ENCODE assay signal across 9 mouse cellular contexts in genomic region chr11:101881185-101881584, GRCm38 (mm10). TPM values are rescaled to one million over a fixed set of nuclear protein-coding genes. Genes with fewer than 3 reads are reported as not detected.
DNase-seq lines count a peak whose midpoint lies in the region; ATAC-seq and TF ChIP-seq lines count a peak whose summit lies in the region.
"Had no signal": no experiment of that assay in that cellular context is flagged by ENCODE, and none has a peak within 500 bp of the region (broad histone marks: within the 10 kb centered on the region; RNA-seq: fewer than 3 reads in every experiment).

No protein-coding gene starts in this region.

- no peaks in the 10 kb centered on the region for H3K9me3 ChIP-seq in lung, embryonic 15.5 days
- H3K9me3 ChIP-seq in intestine, embryonic 15.5 days = no peaks in the 10 kb centered on the region
- H3K9me3 ChIP-seq in neural tube, embryonic 14.5 days (ENCODE audit: control insufficient read depth, low read length) = no peaks in the 10 kb centered on the region

- no peak for TF ChIP-seq EP300 in heart, adult 2 months (IDR thresholded peaks at IDR 0.05; ENCODE audit: insufficient read depth, low read depth, low read length)

- H3K9ac ChIP-seq in heart, adult 2 months (ENCODE audit: low read depth, low read length) = peak overlapping the region; percentile 43
- H3K9ac ChIP-seq in lung, embryonic 15.5 days = 0 out of 2 replicates have a peak overlapping the region, but pooled peaks have one; percentile 28
- no peak overlapping the region; the same call in 1 of the 2 replicates for H3K9ac ChIP-seq in intestine, embryonic 15.5 days
- H3K9ac ChIP-seq in neural tube, embryonic 14.5 days (replicated peaks; ENCODE audit: low read depth, low read length) = no peak overlapping the region

- no peak for TF ChIP-seq POLR2A in heart, adult 2 months (IDR thresholded peaks at IDR 0.05; ENCODE audit: insufficient read depth, low read depth, low read length)

- DNase-seq in heart, adult 2 months = no peak
- no peak for DNase-seq in heart, postnatal 10 days
- DNase-seq in lung, postnatal 36 days = no peak
- DNase-seq in left cerebral cortex, postnatal 14 days (ENCODE audit: low spot score in 2 of 2) = no peak
- no peak for DNase-seq in spleen, postnatal 36 days (ENCODE audit: low spot score in 2 of 2)
- DNase-seq: B cell, adult 2 months had no signal

- H3K4me2 ChIP-seq in lung, embryonic 15.5 days = peak overlapping the region; percentile 54
- peak overlapping the region; percentile 63 for H3K4me2 ChIP-seq in intestine, embryonic 15.5 days (replicated peaks)
- H3K4me2 ChIP-seq in neural tube, embryonic 14.5 days (ENCODE audit: low read depth, low read length) = peak overlapping the region; percentile 35; the same call in 1 of the 2 replicates

- WGBS in heart, adult 2 months = 37% methylated on average over 7 of the region's 7 CpGs
- WGBS in lung, embryonic 15.5 days = 27% methylated on average over 7 of the region's 7 CpGs
- WGBS in intestine, embryonic 15.5 days = 21% methylated on average over 7 of the region's 7 CpGs
- WGBS in neural tube, embryonic 14.5 days = 60% methylated on average over 7 of the region's 7 CpGs

- TF ChIP-seq CTCF in heart, adult 2 months (IDR thresholded peaks at IDR 0.05) = no peak

- intact Hi-C loops in heart, adult 2 months (cut with DNase I) = loop anchor here (1.0 kb wide), 3 partner anchors 30 to 60 kb away; no protein-coding TSS in a partner anchor
- intact Hi-C loops in heart, postnatal 10 days (cut with DNase I) = loop anchor here (2.0 to 5.0 kb wide), 2 partner anchors 30 to 49 kb away; no protein-coding TSS in a partner anchor
- intact Hi-C loops in left cerebral cortex, postnatal 14 days (cut with DNase I) = no loop called here

- peak overlapping the region; percentile 7; the same call in 1 of the 2 replicates for H3K4me3 ChIP-seq in heart, adult 2 months
- no peak overlapping the region for H3K4me3 ChIP-seq in lung, embryonic 15.5 days
- no peak overlapping the region for H3K4me3 ChIP-seq in intestine, embryonic 15.5 days (replicated peaks)
- H3K4me3 ChIP-seq in neural tube, embryonic 14.5 days (ENCODE audit: low read depth, low read length) = no peak overlapping the region

- peak overlapping the region; percentile 85 for H3K27ac ChIP-seq in heart, adult 2 months
- peak overlapping the region; percentile 85 for H3K27ac ChIP-seq in lung, embryonic 15.5 days
- peak overlapping the region; percentile 75 for H3K27ac ChIP-seq in intestine, embryonic 15.5 days
- H3K27ac ChIP-seq in neural tube, embryonic 14.5 days (ENCODE audit: low read depth, low read length) = no peak overlapping the region

- H3K27me3 ChIP-seq in heart, adult 2 months (ENCODE audit: control insufficient read depth, insufficient read depth, low read length) = no peaks in the 10 kb centered on the region
- no peaks in the 10 kb centered on the region for H3K27me3 ChIP-seq in lung, embryonic 15.5 days
- peaks cover 26% of the 10 kb centered on the region for H3K27me3 ChIP-seq in intestine, embryonic 15.5 days (replicated peaks)
- no peaks in the 10 kb centered on the region for H3K27me3 ChIP-seq in neural tube, embryonic 14.5 days (ENCODE audit: control insufficient read depth, insufficient read depth, low read length)

- H3K36me3 ChIP-seq in heart, adult 2 months (ENCODE audit: control insufficient read depth, insufficient read depth, low read length) = no peaks in the 10 kb centered on the region
- no peaks in the 10 kb centered on the region for H3K36me3 ChIP-seq in lung, embryonic 15.5 days
- no peaks in the 10 kb centered on the region for H3K36me3 ChIP-seq in intestine, embryonic 15.5 days
- no peaks in the 10 kb centered on the region for H3K36me3 ChIP-seq in neural tube, embryonic 14.5 days (ENCODE audit: control insufficient read depth, insufficient read depth, low read length)

- H3K79me2 ChIP-seq in heart, adult 2 months (replicated peaks; ENCODE audit: control insufficient read depth, insufficient read depth, low read length) = no peaks in the 10 kb centered on the region

- H3K4me1 ChIP-seq in heart, adult 2 months (ENCODE audit: control insufficient read depth, insufficient read depth, low read length) = peaks cover 47% of the 10 kb centered on the region
- peaks cover 77% of the 10 kb centered on the region for H3K4me1 ChIP-seq in lung, embryonic 15.5 days
- H3K4me1 ChIP-seq in intestine, embryonic 15.5 days (replicated peaks) = peaks cover 48% of the 10 kb centered on the region
- peaks cover 11% of the 10 kb centered on the region; the same call in 1 of the 2 replicates for H3K4me1 ChIP-seq in neural tube, embryonic 14.5 days (ENCODE audit: control insufficient read depth, insufficient read depth, low read length)

- ATAC-seq in lung, embryonic 15.5 days (ENCODE audit: borderline replicate concordance, extremely low read depth, low FRiP score, low TSS enrichment) = no peak
- ATAC-seq in intestine, embryonic 15.5 days = peak; percentile 54
- no peak for ATAC-seq in neural tube, embryonic 14.5 days (ENCODE audit: low read depth)

RNA-seq across cellular contexts. Expression of gene Meox1, which starts 13.0 kb away (rescaled TPM):
- total RNA-seq in heart, adult 2 months (2021) = 1 to 10 TPM; 5.6 to 7.3 TPM
- polyA plus RNA-seq in heart, adult 2 months (2012; rRNA removed) = 7.2 and 15.1 TPM in 2 replicates
- 10 to 100 TPM; 23.7 to 27.5 TPM for total RNA-seq in heart, postnatal 10 days (2021)
- 10.3 and 10.4 TPM in 2 replicates for polyA plus RNA-seq in lung, embryonic 15.5 days (2015; fragmentation: Nextera tagmentation; extraction: Ambion mirVana)
- 4.4 and 4.5 TPM in 2 replicates for polyA plus RNA-seq in intestine, embryonic 15.5 days (2015; fragmentation: Nextera tagmentation; extraction: Ambion mirVana)
- 0.37 and 0.73 TPM in 2 replicates for polyA plus RNA-seq in neural tube, embryonic 14.5 days (2014; fragmentation: Nextera tagmentation; extraction: Ambion mirVana)
- 1 to 10 TPM; 2.1 to 2.4 TPM for total RNA-seq in left cerebral cortex, postnatal 14 days (2021)

Comparison
In these comparisons a context has a peak if more than half of its experiments do, and no peak if none do; other contexts are left out.
1. H3K9ac ChIP-seq: peak in heart, adult 2 months (single experiment) and lung, embryonic 15.5 days (single experiment); none in intestine, embryonic 15.5 days (single experiment) and neural tube, embryonic 14.5 days (single experiment).
2. Peak in every context shown above with its lines, with median percentiles within 50 percentile points of each other: H3K4me2 ChIP-seq.